Mouse (Mus musculus) myocyte (in vitro differentiated cells): Measurements from ENCODE around the gene Unc5c.

Experiments
- CEBPB ChIP-seq: IDR thresholded peaks from 2 replicates; pipeline ENCODE4 v1.6.1; 2011; ENCODE audit warnings: mild to moderate bottlenecking, moderate library complexity; ENCODE audit not compliant: poor library complexity, insufficient read depth, severe bottlenecking
- MAX ChIP-seq: IDR thresholded peaks from one replicate; pipeline ENCODE4 v1.6.1; 2011; ENCODE audit warnings: low read depth, mild to moderate bottlenecking, control low read depth
- MYOD1 ChIP-seq, 3 experiments: IDR thresholded peaks; one replicate each; pipeline ENCODE4 v1.6.1; 2011; ENCODE audit warnings: control low read depth in 2 of 3, low read depth in 2 of 3, mild to moderate bottlenecking in 2 of 3, moderate library complexity in 1 of 3; ENCODE audit not compliant: insufficient read length in 2 of 3, control insufficient read depth in 1 of 3
- MYOG ChIP-seq, 3 experiments: IDR thresholded peaks; one replicate each; pipeline ENCODE4 v1.6.1; 2011; ENCODE audit warnings: control low read depth in 2 of 3, low read depth in 2 of 3, mild to moderate bottlenecking in 2 of 3; ENCODE audit not compliant: insufficient read length in 2 of 3, control insufficient read depth in 1 of 3, insufficient read depth in 1 of 3
- POLR2A ChIP-seq: IDR thresholded peaks from one replicate; pipeline ENCODE4 v1.6.1; 2011; ENCODE audit warnings: low read depth, mild to moderate bottlenecking, control low read depth, moderate library complexity; ENCODE audit not compliant: insufficient read length
- POLR2AphosphoS2 ChIP-seq: IDR thresholded peaks from one replicate; pipeline ENCODE4 v1.6.1; 2011; ENCODE audit warnings: low read depth, control low read depth; ENCODE audit not compliant: insufficient read length
- REST ChIP-seq: IDR thresholded peaks from one replicate; pipeline ENCODE4 v1.6.1; 2011; ENCODE audit warnings: mild to moderate bottlenecking, control low read depth, moderate library complexity; ENCODE audit not compliant: insufficient read depth, insufficient read length
- TCF12 ChIP-seq: IDR thresholded peaks from one replicate; pipeline ENCODE4 v1.6.1; 2011; ENCODE audit warnings: mild to moderate bottlenecking, control low read depth; ENCODE audit not compliant: poor library complexity, insufficient read depth, severe bottlenecking
- USF1 ChIP-seq: IDR thresholded peaks from one replicate; pipeline ENCODE4 v1.6.1; 2011; ENCODE audit warnings: low read depth, mild to moderate bottlenecking, control low read depth, moderate library complexity

DNA sequence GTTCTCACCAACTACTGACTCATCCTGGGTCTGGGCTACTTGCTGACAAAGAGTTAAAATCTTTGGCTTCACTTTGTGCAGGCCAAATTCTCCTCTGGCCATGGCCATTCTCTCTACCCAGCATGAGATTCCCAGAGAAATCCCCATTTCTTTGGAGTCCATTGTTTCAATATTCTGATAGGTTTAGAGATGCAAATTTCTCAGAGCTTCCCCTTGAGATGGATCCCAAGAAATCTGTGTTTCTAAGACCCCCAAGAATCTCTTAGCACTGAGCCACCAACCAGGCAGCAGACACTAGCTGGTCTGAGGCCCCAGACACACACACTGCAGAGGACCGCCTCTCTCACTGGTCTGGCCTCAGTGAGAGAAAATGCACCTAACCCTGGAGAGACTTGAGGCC, 384.2 kb downstream of the Unc5c start:
- TF ChIP-seq MYOD1 (IDR thresholded peaks at IDR 0.05; ENCODE audit: control insufficient read depth in 1 of 3, insufficient read length in 2 of 3, low read depth in 2 of 3), result no peak
- no peak for TF ChIP-seq POLR2A
- no peak for TF ChIP-seq CEBPB
- no peak for TF ChIP-seq USF1
- TF ChIP-seq POLR2AphosphoS2, result no peak
- no peak for TF ChIP-seq MYOG (IDR thresholded peaks at IDR 0.05; ENCODE audit: control insufficient read depth in 1 of 3, insufficient read depth in 1 of 3, insufficient read length in 2 of 3, low read depth in 2 of 3)
- TF ChIP-seq REST, result no peak
- TF ChIP-seq MAX, result no peak
- no peak for TF ChIP-seq TCF12
